Mouse (Mus musculus) thymus, postnatal 25 days (tissue): ENCODE results near the gene Socs3.
A peak's percentile ranks its signal among the peaks of the same experiment; 100 is the strongest.

ENCODE experiments used
- DNase-seq: peaks from one replicate; pipeline ENCODE4 v3.0.0; 2022

Socs3 gene

DNA sequence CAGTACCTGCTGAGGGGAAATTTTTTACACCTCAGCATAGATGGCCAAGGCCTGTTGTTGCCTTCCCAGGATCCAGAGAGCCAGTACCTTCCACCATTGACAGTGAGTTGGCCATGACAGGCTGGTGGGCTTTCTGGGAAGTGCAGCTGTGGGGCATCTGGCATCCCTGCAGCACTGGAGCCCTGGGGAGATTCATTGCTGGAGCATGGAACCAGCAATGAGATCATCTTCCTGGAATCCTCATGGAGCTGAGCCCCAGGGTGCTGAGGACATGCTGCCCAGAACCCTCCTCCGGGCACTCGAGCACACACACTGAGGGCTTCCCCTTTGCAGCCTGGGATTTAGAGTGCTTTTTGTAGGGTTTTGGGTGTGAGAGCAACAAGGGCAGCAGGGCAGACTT lies 25.4 kb upstream of the Socs3 start:
- DNase-seq, result no peak

GRCm38 (mm10) chr11:117994250-117995057 lies 24.6 kb upstream of the Socs3 start:
- no peak for DNase-seq

GRCm38 (mm10) chr11:117993190-117994175 lies 23.6 kb upstream of the Socs3 start:
- no peak for DNase-seq

DNA sequence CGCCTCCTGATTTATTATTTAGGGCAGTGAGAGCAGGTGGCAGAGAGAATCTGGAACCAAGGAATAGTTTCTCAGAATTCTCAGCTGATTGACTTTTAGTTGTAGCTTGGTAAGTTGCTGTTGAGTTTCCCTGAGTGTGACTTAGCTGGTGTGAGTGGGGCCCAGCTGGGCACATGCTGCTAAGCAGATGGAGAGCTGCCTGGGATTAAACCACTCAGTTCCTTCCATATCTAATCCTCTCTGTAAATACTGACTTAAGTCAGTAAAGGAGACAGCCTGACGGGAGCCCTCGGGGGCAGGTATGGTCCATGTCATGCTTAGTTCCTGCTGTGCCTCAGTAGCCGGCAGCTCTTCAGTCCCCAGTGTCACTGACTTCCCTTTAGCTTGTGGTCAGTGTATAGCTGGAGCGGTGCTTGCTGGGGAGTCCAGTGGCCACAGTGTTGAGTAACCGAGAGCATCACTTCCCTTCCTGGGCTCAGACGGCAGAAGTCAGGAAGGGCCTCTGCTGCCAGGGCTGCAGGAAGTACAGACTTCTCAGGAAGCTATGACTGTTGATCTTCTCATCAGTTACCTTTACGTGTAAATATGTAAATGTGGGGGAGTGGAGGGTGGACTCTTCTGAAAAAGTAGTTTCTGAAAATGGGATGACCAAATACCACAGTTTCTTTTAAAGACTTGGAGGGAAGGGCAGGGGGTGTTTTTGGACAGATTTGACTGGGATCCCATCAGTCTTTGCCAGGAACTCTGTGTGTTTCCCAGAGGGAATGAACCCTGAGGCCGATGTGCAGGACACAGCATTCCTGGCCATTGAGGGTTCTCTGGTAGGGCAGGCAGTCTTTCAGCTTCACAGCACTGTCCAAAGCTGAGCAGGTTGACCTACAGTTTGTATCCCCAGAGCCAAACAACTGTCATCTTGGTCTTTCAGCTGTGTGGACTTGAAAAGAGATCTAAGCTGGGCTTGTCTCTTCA lies 21.9 kb upstream of the Socs3 start:
- no peak for DNase-seq

- peak; percentile 30 for DNase-seq
These were observed 20.1 kb upstream of the Socs3 start for GRCm38 (mm10) chr11:117989926-117990325.

DNA sequence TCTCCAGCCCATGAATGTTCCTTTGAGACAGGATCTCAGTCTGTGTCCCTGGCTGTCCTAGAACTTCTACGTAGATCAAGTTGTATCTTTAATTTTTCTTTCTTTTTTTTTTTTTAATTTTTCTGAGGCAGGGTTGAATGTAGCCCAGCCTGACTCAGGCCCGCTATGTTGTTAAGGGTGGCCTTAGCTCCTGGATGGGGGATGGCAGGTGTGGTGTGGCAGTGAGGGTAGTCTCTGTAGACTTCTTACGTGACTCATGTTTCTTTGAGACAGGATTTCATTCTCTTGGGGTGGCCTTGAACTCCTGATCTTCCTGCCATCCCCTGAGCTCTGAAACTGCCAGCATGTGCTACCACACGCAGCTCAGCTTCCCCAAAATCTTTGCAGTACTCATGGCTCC lies 19.4 kb upstream of the Socs3 start:
- DNase-seq, result no peak

DNA sequence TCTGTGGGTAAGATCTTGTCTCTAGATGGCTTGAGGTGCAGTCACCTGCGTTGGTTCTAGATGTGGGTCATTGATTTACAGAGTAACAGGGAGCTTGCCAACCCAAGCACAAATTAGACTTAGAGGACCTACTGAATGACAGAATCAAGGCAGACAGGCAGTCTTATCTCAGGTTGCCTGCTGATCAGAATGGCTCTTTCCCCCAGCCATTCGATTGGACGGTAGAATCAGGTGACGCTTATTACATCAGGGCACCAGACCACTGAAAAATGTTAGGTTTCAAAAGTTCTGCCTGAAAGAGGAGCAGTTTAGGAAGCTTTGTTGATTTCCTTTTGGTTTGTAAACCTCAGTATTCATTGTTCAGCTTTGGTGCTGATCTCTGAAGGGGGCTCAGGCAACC lies 18.1 kb upstream of the Socs3 start:
- no peak for DNase-seq

DNA sequence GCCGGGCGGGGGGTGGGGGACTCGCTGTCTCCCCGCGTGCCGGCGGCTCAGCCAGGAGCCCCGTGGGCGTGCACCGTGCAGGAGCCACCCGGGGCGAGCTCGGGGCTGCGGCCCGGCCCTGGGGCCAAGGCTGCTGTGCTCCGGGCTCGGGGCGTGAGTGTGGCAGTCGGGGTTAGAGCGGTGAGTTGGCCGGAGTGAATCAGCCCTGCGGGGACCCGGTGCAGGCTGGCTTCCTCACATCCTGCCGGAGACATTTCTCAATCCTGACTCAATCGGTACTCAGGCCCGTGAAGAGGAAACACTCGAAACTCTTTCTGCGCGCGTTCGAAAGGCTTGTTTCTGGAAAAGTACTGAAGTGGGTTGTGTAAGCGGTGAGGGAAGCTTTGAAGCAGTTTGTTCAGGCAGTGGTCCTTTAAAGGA lies 17.2 kb upstream of the Socs3 start:
- no peak for DNase-seq

GRCm38 (mm10) chr11:117986126-117987031 lies 16.5 kb upstream of the Socs3 start, which contains the start of gene Pgs1:
Pgs1 (plus strand) TSS chr11:117986292.
- peak; percentile 93 for DNase-seq

- DNase-seq, result no peak
These were observed 13.9 kb upstream of the Socs3 start for GRCm38 (mm10) chr11:117983770-117984169.

- DNase-seq, result no peak
These were observed 12.6 kb upstream of the Socs3 start for GRCm38 (mm10) chr11:117982426-117982825.

- no peak for DNase-seq
These were observed 9.5 kb upstream of the Socs3 start for GRCm38 (mm10) chr11:117979388-117979787.

DNA sequence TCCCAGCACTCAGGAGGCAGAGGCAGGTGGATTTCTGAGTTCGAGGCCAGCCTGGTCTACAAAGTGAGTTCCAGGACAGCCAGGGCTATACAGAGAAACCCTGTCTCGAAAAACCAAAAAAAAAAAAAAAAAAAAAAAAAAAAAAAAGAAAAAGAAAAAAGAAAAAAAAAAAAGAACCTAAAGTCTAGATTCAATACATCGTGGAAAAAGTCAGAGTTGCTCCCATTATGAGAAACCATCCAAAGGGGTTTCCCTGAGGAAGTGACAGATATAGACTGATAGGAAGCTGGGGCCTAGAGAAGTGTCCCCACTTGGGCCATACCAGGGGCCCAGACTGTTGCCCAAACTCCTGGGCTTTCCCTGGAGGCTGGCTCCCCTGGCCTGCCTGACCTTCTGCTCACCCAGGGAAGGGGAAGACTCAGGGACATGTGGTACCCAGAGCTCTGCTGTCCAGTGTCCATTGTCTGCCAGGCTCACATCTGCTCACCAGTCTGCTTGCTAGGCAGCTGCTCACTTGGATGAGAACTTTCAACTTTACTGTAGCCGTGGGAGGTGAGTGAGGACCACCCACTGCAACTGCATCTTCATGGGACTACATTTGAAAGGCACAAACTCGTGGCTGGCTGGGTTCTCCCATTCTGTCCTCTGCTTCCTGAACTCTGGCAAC lies 8.0 kb upstream of the Socs3 start:
- DNase-seq, result no peak

GRCm38 (mm10) chr11:117976081-117976582 lies 6.3 kb upstream of the Socs3 start:
- no peak for DNase-seq

DNA sequence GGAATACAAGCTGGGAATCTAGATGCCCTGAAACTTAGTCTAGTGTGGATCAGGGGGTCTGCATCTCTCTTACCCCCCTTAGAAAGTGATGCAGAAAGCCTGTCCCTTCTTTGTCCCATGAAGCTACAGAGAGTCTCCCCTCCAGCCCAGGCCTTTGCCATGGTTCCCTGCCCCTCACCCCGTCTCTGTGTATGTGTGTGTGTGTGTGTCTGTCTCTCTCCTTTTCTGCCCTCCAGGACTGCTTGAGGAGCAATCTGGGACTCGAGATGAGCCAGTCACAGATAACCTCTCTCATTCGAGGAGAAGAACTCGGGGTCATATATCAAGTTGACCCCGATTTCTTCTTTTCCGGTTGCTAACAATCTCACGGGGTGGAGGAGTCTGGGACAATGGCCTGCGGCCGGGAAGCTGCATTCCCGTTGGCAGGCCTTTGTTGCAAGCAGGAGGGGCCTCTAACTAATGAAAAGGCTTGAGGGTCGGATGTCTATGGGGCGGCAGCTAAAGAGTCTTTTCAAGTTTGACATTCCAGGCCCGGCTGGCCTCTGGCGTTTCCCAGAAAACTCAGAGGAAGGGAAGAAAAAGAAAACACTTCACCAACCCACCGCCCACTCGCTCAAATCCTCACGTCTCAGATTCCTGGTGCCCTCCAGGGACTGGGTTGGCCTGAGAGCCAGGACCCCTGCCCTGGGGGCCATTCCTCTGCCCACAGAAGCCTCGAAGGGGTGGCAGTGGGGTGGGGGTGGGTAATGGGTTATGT lies 5.5 kb upstream of the Socs3 start:
- no peak for DNase-seq

DNA sequence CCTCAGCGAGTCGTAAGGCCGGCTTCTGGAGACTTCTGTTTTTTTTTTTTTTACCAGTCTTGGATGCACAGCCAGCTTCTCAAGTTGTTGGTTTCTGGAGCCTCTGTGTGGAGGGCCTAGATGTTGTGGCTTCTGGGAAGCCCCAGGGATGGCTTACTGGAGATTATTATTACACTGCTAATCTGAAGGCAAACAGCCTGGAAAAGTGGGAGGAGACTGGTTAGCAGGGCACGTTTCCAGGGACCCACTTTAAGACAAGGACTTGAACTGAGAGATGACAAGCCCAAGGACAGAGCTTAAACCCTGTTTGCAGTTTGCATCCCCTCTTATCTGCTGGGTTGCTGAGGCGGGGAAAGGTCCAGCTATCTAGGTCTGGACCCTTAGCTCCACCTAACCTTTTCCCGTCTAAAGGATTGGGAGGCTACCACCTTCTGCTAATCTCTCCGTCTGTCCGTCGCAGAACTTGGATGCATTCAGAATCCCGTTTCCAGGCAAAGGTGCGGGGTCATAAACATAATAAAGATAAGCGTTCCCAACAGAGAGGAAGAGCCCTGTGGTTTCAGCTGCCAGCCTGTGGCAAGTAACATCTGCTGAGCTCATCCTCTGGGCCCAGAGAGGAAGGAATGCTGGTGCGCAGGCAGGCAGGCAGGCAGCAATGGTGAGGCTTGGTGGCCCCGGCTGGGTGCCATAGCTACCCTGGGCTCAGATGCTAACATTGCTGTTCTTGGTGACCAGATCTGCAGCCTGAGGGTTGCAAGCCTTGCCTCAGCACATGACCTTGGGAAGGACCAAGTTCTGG lies 4.7 kb upstream of the Socs3 start:
- no peak for DNase-seq

DNA sequence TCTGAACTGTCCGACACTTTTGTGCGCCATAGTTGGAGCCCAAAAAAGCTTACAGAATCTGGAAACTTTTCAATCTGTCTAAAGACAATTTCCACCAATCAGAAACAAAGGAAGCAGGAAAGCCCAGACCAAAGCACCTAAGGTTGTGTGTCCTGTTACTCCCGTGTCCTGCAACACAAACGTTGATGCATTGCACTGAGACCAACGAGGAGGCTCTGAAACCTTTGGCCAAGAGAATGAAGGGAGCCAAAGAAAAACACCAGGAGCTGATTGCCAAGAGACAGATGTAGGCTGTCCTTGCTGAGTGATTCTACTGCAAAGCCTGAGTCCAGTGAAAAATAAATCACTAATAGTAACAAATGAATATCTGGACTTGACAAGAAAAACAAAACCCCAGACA lies 3.7 kb upstream of the Socs3 start:
- no peak for DNase-seq

DNA sequence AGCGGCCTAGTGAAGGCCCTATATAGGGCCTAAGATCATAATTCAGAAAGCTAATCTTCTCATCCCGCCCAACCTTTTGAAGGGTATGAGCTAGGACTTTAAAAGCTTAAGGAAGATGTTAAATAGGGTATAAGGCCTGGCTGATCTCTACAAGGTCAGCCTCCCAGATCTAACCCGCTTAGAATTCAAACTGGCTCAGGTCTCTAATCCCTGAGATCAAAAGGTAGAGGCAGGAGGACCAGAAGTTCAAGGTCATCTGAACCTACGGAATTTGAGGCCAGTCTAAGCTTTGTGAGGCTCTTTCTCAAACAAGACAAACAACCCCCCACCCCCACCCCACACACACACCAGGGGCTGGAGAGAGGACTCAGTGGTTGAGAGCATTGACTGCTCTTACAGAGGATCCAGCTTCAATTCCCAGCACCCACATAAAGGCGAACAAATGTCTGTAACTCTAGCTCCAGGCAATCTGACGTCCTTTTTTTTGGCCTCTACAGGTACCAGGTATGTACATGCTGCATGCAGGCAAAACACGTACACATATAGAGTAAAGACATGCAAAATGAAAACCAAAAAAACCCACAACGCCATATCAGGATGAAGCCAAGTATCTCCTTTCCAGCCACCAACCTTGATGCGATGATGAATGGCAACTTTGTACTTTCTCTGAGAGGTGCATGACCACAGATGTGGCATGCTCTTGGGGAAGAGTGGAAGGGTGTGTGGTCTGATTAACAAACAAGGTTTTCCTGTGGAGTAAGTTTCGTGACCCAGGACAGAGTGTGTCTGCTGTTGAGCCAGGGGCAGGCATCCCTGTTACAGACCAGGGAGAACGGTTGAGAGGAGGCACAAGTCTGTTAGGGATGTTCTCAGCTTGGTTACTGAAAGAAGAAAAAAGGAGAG lies 3.1 kb upstream of the Socs3 start:
- DNase-seq, result no peak
